Mouse (Mus musculus): Measurements from ENCODE around the gene Stkld1.
A peak's percentile ranks its signal among the peaks of the same experiment; 100 is the strongest.

Gene Stkld1

GRCm38 (mm10) chr2:26915927-26916728, 17.7 kb upstream of the Stkld1 start, which contains the start of the genes Surf2 and Surf1:
Gene Surf2, plus strand, starts transcription at chr2:26916367.
Gene Surf1, minus strand, starts transcription at chr2:26916530.
- DNase-seq (ENCODE audit: extremely low spot score): peak; percentile 79

GRCm38 (mm10) chr2:26916738-26917137, 17.1 kb upstream of the Stkld1 start:
- no peak for DNase-seq (ENCODE audit: extremely low spot score)

- no peak for DNase-seq (ENCODE audit: extremely low spot score)
These were observed 14.2 kb upstream of the Stkld1 start for GRCm38 (mm10) chr2:26919684-26920083.

- no peak for DNase-seq (ENCODE audit: extremely low spot score)
These were observed 13.5 kb upstream of the Stkld1 start for GRCm38 (mm10) chr2:26920190-26920855.

- no peak for DNase-seq (ENCODE audit: extremely low spot score)
These were observed 12.1 kb upstream of the Stkld1 start for GRCm38 (mm10) chr2:26921784-26922183.

GRCm38 (mm10) chr2:26927745-26928476, 5.9 kb upstream of the Stkld1 start:
- no peak for DNase-seq (ENCODE audit: extremely low spot score)

- peak; percentile 56 for DNase-seq (ENCODE audit: extremely low spot score)
These were observed 3.5 kb upstream of the Stkld1 start for GRCm38 (mm10) chr2:26930390-26930789.

- no peak for DNase-seq (ENCODE audit: extremely low spot score)
These were observed 1.2 kb upstream of the Stkld1 start for GRCm38 (mm10) chr2:26932473-26933303.

- no peak for DNase-seq (ENCODE audit: extremely low spot score)
These were observed 1.4 kb downstream of the Stkld1 start for GRCm38 (mm10) chr2:26935286-26935685.

GRCm38 (mm10) chr2:26936425-26936824, 2.6 kb downstream of the Stkld1 start:
- DNase-seq (ENCODE audit: extremely low spot score): no peak

- DNase-seq (ENCODE audit: extremely low spot score): no peak
These were observed 7.7 kb downstream of the Stkld1 start for GRCm38 (mm10) chr2:26941539-26941938.

GRCm38 (mm10) chr2:26943253-26943652, 9.4 kb downstream of the Stkld1 start:
- DNase-seq (ENCODE audit: extremely low spot score): no peak

GRCm38 (mm10) chr2:26950411-26950810, 16.6 kb downstream of the Stkld1 start:
- no peak for DNase-seq (ENCODE audit: extremely low spot score)

GRCm38 (mm10) chr2:26951346-26951905, 17.6 kb downstream of the Stkld1 start:
- no peak for DNase-seq (ENCODE audit: extremely low spot score)

- DNase-seq (ENCODE audit: extremely low spot score): no peak
These were observed 18.3 kb downstream of the Stkld1 start for GRCm38 (mm10) chr2:26952193-26952592.

- no peak for DNase-seq (ENCODE audit: extremely low spot score)
These were observed 19.0 kb downstream of the Stkld1 start for GRCm38 (mm10) chr2:26952866-26953265.

GRCm38 (mm10) chr2:26954735-26955395, 21.0 kb downstream of the Stkld1 start:
- no peak for DNase-seq (ENCODE audit: extremely low spot score)

- no peak for DNase-seq (ENCODE audit: extremely low spot score)
These were observed 23.1 kb downstream of the Stkld1 start for GRCm38 (mm10) chr2:26956811-26957487.

- no peak for DNase-seq (ENCODE audit: extremely low spot score)
These were observed 23.6 kb downstream of the Stkld1 start for GRCm38 (mm10) chr2:26957488-26957859.

GRCm38 (mm10) chr2:26960756-26961155, 26.9 kb downstream of the Stkld1 start:
- no peak for DNase-seq (ENCODE audit: extremely low spot score)

Measured in embryo, embryonic 9.5 days (tissue).